Mouse (Mus musculus) CH12.LX (cell line): ENCODE measurements around the gene Cnn2.

Experiments
- CHD1 ChIP-seq: IDR thresholded peaks from 2 replicates; pipeline ENCODE4 v1.6.1; 2012; ENCODE audit warnings: low read depth, low read length, improper control_type of control experiment, inconsistent platforms
- CTCF ChIP-seq, 2 experiments: IDR thresholded peaks in 1 of 2; conservative IDR thresholded peaks in 1 of 2; 2 replicates each; pipeline ENCODE4 v1.5.1; 2011 to 2012; ENCODE audit warnings: low read depth in 2 of 2, low read length in 2 of 2, improper control_type of control experiment in 1 of 2, inconsistent platforms in 1 of 2, mild to moderate bottlenecking in 1 of 2, moderate library complexity in 1 of 2
- HCFC1 ChIP-seq: IDR thresholded peaks from 2 replicates; pipeline ENCODE4 v1.6.1; 2012; ENCODE audit warnings: low read depth, mild to moderate bottlenecking, inconsistent platforms, low read length, improper control_type of control experiment
- MAFK ChIP-seq: IDR thresholded peaks from 2 replicates; pipeline ENCODE4 v1.6.1; 2011; ENCODE audit warnings: low read length, improper control_type of control experiment; ENCODE audit not compliant: insufficient replicate concordance
- MAX ChIP-seq: IDR thresholded peaks from 2 replicates; pipeline ENCODE4 v1.6.1; 2011; ENCODE audit warnings: low read length, improper control_type of control experiment
- NRF1 ChIP-seq: IDR thresholded peaks from 2 replicates; pipeline ENCODE4 v1.6.1; 2014; ENCODE audit warnings: low read depth, mild to moderate bottlenecking, inconsistent platforms, low read length, improper control_type of control experiment, moderate library complexity
- POLR2A ChIP-seq: IDR thresholded peaks from 2 replicates; pipeline ENCODE4 v1.6.1; 2011; ENCODE audit warnings: low read depth, mild to moderate bottlenecking, improper control_type of control experiment, low read length
- TBP ChIP-seq: conservative IDR thresholded peaks from 2 replicates; pipeline ENCODE4 v1.6.1; 2011; ENCODE audit warnings: low read depth, low read length, improper control_type of control experiment
- ZMIZ1 ChIP-seq: IDR thresholded peaks from 2 replicates; pipeline ENCODE4 v1.6.1; 2012; ENCODE audit warnings: low read depth, mild to moderate bottlenecking, inconsistent platforms, low read length, improper control_type of control experiment

DNA sequence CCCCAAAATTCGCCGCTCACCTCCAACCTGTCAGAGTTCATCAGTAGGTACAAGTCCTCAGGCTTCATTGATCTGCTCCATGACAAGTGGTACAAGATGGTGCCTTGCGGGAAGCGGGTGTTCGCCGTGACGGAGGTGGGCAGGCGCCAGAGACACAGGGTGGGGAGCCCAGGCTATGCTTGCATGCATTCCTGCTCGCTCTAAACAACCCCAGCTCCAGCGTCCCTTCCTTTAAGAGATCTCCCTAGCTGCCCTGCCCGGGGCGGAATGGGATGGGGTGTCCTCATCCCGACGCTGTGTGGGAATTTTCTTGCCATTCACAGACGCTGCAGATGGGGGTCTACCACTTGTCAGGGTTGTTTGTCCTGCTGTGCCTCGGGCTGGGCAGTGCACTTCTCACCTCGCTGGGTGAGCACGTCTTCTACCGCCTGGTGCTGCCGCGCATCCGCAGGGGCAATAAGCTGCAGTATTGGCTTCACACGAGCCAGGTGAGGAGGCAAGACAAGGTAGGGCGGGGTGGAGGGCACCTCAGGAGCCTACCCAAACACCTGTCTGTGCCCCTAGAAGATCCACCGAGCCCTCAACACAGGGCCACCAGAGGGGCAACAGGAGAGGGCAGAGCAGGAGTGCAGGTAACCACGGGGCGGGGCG, 12.2 kb upstream of the Cnn2 start:
- TF ChIP-seq POLR2A (no peak), CTCF (conservative IDR thresholded peaks at IDR 0.05 in 1 of 2, IDR thresholded peaks at IDR 0.05 in 1 of 2; ENCODE audit: low read depth in 2 of 2, low read length in 2 of 2) (no peak), TBP (no peak), CHD1 (no peak), MAFK (no peak), NRF1 (no peak), ZMIZ1 (no peak), MAX (no peak), HCFC1 (no peak)
